Mouse (Mus musculus) liver, postnatal 0 days (tissue): ENCODE data around the gene Disp3.

Experiments
- CTCF ChIP-seq: sonication (generic); IDR thresholded peaks from 2 replicates; pipeline ENCODE4 v1.5.1; 2016; ENCODE audit warnings: antibody characterized with exemption, low read depth
- EP300 ChIP-seq: IDR thresholded peaks from 2 replicates; pipeline ENCODE4 v1.6.1; 2016; ENCODE audit warnings: antibody characterized with exemption, low read depth, mild to moderate bottlenecking

DNA sequence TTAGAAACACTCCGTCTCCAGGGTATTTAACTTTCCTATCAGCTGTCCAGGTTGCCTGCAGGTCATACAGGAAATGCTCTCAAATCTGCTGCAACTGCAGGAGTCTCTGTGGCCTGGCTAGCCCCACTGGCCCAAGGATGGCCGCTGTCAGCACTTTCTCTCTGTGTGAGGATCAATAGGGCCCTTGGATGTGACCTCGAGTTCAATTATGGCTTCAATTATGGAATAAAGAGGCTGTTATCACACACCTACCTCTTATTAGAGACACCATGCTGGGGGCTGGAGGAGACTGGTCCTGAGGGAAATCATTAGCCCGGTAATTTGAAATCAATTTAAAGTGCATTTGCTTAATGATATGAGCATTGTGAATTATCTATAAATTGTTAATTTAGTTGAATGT, 55.6 kb downstream of the Disp3 start:
- TF ChIP-seq CTCF (no peak), EP300 (no peak)
